Mouse (Mus musculus): Measurements from ENCODE around the gene Bend6.

GRCm38 (mm10) chr1:33843823-33844222 lies 63.8 kb downstream of the Bend6 start:
- TF ChIP-seq CTCF (IDR thresholded peaks at IDR 0.05; ENCODE audit: low read depth), result no peak
- TF ChIP-seq EP300 (IDR thresholded peaks at IDR 0.05; ENCODE audit: low read depth), result no peak
